Mouse (Mus musculus): ENCODE measurements around the gene Tlk2.

The Tlk2 gene

DNA sequence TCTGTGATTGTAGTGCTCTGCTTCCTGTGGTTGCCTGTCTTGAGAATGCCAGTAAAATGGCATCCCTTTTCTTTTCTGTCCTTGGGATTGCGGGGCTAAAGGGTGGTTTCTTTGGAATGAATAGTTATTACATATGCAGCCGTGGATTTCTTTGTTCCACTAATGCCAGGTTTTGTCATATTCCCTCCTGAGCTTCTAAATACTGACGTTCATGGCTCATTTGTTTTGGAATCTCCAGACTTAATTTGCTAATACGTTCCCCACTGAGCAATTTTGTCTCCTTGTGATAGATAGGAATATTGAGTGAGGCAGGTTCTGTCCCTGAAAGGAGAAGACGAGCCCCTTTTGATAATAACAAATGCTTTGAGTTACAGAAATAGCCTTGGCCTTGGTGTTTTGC is 82.5 kb downstream of the Tlk2 start:
- no peak for DNase-seq (ENCODE audit: low spot score in 2 of 2)

GRCm38 (mm10) chr11:105261601-105262351 is 83.2 kb downstream of the Tlk2 start:
- DNase-seq (ENCODE audit: low spot score in 2 of 2) = no peak

DNA sequence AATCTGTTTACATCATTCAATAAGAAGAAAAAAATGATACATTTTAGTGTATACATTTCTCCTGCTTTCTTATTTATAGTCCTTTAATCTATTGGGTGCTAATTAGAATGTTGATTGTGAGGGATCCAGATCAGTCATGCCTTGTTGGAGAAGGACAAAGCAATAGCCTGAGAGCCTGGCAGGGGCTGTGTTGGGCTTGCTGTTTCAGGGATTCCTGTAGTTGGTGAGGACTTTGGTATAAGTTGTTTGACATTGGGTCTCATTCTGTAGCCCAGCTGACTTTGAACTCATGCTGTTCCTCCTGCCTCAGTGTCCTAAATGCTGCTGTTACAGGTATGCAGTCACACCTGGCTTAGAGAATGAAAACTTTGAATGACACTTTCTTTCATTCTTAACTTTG is 85.9 kb downstream of the Tlk2 start:
- DNase-seq (ENCODE audit: low spot score in 2 of 2) = no peak

DNA sequence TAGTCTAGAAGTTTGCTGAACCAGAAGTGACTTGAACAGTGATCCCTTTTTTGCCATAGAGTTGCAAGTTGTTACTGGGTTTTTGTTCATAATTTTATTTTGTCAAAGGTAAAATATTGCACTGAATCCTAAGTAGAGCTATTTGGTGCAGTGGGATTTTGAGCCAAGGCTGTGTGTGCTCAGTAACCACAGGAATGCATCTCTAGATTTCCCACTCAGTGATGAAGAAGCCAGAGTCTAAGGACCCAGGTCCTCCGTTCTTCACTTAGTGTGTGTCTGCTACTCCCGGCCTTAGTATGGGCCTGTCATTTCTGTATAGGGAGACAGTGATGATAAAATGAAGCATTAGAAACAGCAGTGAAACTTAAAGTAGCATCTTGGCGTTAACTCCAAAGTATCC is 86.4 kb downstream of the Tlk2 start:
- DNase-seq (ENCODE audit: low spot score in 2 of 2) = no peak

DNA sequence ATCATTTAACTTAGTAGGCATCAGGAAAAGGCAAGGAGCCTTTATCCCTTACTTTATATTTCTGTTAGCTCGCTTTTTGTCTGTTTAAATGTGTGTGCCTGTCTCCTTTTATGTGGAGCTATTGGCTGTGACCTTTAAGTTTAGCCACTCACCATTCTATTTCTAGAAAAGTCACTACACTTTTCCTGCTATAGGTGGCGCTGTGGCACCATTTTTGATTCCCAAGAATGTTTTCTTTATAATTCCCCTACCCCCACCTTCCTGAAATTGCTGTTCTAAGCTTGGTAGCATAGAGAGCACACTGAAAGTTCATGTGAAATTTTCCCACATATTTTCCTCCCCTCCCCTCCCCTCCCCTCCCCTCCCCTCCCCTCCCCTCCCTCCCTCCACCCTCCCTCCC is 91.5 kb downstream of the Tlk2 start:
- peak; percentile 54 to 71 for DNase-seq (ENCODE audit: low spot score in 2 of 2)

DNA sequence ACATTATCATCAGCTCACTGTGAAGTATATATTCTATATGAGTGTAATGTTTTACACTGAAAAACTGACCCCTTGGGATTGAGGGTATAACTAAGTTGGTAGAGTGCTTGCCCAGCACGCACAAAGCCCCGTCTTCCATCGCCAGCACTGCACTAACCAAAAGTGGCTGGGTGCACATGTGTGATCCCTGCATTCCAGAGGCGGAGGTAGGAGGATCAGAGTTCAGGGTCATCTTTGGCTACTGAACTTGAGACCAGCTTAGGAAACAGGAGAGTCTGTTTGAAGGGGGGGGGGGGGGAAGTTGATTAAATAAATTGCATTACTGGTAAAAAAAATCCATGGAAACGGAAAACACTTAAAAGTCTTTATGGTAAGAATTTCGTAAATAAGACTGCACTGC is 101.8 kb downstream of the Tlk2 start:
- DNase-seq (ENCODE audit: low spot score in 2 of 2) = no peak

GRCm38 (mm10) chr11:105281291-105281690 is 102.7 kb downstream of the Tlk2 start:
- DNase-seq (ENCODE audit: low spot score in 2 of 2) = no peak

DNA sequence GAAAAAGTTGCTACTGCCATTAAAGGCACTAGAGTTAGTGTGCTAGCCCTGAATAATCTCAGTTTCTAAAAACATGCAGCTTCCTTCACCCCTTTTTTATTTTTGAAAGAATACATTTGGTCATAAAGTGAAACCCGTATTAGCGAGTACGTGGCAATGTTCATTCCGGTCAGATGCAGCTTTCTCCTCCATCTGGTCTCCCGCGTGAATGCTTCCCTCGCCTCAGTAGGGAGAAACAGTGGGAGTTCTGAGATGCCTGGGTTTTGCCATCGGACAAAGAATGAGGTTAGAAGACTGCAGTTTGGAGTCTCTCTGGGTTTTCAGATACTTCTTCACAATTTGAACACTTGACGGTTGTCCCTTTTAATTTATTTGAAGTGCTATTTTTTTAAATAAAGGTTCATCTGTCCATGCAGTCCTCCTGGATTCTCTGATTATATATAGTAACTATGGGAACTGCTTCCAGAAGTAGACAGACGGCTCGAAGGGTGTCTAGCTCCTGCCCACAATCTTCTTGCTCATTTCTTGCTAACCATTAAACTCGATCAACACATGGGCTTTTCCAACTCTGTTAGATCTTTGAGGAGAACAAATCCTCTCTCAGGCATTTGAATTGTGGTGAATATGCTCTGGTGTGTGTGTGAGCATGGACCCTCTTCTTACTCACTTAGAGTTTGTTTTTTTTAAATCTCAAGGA is 103.3 kb downstream of the Tlk2 start:
- DNase-seq (ENCODE audit: low spot score in 2 of 2) = peak; percentile 30 to 38

DNA sequence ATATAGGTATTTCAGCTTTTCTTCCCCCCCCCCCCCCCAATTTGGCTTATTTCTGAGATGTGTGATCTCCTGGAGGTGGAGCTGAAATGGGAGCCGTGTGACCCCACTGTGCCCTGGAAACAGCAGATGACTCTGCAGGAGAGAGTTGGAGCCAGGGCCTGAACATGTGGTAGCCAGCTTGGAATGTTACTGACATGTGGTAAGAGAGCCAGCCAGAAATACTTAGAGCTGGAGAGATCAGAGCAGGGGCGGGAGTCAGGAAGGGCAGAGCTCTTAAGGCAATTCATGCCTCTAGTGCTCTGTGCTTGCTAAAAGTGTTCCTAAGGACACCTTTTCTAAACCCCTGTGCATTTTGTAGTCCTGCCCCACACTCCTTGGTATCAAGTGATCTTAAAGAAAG is 103.9 kb downstream of the Tlk2 start:
- DNase-seq (ENCODE audit: low spot score in 2 of 2) = no peak

DNA sequence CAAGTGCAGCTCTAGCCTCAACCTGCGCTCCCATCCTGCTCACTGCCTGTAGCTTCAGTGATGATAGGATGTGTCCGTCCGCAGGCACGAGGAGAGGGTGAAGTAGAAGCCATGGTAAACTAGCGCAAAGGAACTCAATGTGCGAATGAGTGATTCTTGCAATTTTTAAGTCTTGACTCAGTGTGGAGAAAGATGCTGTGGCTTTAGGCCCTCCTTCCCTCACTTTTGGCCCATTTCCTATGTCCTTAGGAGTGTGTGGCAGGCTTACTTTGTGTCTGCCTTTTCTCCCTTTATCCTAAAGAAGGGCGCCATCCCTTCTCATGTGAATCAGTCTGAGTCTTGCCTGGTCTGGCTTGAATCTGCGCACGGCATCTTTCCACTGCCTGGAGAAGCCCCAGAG is 104.4 kb downstream of the Tlk2 start:
- DNase-seq (ENCODE audit: low spot score in 2 of 2) = no peak

DNA sequence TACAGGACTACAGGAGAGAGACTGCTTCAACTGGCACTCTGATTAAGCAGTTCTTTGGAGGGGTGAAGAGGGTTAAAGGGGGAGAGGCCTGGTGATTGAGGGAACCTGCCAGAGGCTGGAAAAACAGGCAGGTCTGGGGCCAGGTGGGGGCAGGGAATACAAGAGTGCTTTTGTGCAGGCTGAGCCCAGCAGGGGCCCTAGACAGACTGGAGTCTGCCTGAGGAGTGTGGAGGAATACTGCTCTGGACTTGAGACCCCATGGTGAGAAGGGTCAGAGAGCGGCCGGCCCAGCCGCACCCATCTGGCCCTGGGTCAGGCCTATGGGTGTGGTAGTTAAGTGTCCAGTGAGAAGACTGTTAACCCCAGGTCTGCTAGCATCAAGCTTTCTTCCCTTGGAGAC is 107.1 kb downstream of the Tlk2 start:
- DNase-seq (ENCODE audit: low spot score in 2 of 2) = no peak

DNA sequence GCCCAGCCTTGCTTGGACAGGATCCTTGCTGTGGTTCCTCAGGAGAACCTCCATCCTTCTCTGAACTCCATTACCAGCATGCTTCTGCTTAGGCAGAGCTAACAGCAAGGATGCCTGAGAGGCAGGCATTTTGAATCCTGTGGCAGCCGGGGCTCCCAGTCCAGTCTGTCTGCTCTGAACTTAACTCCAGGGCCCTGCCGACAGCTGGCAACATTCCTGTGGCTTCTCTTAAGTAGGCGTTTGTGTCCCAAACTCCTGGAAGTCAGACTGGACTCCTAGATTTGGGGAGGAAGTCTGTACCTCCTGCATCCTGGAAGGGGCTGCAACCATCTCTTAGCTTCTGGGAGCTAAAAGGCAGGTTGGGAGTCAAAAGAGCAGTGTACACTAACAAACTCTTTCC is 110.8 kb downstream of the Tlk2 start:
- no peak for DNase-seq (ENCODE audit: low spot score in 2 of 2)

DNA sequence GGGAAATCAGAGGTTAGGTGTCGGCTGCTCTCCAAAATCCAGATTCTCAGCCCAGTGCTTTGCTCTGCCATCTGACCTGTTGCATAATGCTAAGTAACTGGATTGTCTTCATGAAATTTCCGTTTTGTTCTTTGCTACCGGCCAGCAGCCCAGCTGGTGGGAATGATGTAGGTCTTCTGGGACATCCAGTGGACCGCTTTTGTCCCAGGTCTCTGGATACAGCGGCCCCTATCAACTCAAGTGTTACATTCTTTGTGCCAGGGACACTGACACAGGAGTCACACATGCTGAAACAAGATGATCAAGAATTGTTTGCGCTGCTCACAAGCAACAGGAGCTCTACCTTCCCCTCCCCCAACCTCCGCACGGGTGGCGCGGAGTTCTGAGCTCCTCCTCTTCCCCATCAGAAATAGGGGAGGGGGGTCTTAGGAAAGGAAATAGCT is 113.1 kb downstream of the Tlk2 start:
- DNase-seq (ENCODE audit: low spot score in 2 of 2) = no peak

- DNase-seq (ENCODE audit: low spot score in 2 of 2) = no peak
These were observed 113.8 kb downstream of the Tlk2 start, which contains the start of gene Mrc2 for GRCm38 (mm10) chr11:105292124-105293071. Gene Mrc2, plus strand, starts transcription at chr11:105292643.

DNA sequence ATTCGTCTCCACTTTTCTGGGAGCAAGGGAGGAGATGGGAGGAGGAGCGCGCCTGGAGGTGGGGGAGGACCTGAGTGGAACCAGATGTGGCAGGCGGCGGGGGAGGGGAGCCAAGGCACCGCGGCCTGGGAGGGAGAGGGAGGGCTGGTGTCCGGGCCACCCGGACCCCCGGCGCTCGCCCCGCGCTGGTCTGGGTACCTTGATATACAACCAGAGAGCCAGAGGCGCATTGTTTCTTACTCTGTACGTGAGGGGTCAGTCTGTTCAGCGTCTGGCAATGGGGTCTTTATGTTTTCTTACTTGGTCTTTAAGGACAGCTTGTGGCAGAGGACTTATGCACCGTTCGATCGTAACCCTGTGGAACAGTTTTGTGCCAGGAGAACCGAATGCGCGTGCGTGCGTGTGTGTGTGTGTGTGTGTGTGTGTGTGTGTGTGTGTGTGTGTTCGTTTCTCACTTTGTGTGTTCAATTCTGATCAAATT is 114.5 kb downstream of the Tlk2 start:
- DNase-seq (ENCODE audit: low spot score in 2 of 2) = no peak

DNA sequence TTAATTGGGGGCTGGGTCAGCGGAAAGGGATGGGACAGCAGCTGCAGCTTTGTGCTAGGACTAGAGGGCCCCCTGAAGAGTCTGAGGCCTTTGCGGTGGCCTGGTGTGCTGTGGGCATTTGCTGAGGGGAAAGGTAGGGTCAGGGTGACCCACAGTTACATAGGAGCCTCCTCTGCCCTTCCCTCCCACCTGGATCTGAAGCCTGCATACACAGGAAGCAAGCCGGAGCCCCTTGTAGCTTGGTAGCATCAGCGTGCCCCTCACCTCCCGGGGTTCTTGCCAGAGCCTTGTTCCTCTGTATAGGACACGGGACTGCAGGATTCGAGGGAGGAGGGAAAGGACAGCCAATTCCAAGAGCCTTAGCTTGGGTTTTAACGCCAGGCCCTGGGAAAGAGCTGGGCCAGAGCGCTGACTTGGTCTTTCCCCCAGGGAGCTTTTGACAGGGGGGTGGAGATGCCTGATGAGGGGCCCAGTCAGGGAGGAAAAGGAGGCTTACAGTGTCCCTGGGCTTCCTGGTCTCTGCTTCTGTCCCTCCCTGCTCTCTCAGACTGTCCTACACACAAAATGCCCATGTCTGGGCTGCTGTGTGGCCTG is 115.4 kb downstream of the Tlk2 start:
- DNase-seq (ENCODE audit: low spot score in 2 of 2) = no peak

GRCm38 (mm10) chr11:105296084-105296483 is 117.5 kb downstream of the Tlk2 start:
- DNase-seq (ENCODE audit: low spot score in 2 of 2) = no peak

GRCm38 (mm10) chr11:105310197-105310596 is 131.6 kb downstream of the Tlk2 start:
- no peak for DNase-seq (ENCODE audit: low spot score in 2 of 2)

GRCm38 (mm10) chr11:105311291-105311975 is 132.8 kb downstream of the Tlk2 start:
- peak; percentile 35 to 44 for DNase-seq (ENCODE audit: low spot score in 2 of 2)

GRCm38 (mm10) chr11:105312311-105312942 is 133.8 kb downstream of the Tlk2 start:
- peak; percentile 22 to 26 for DNase-seq (ENCODE audit: low spot score in 2 of 2)
